Mouse (Mus musculus) R1 (cell line): ENCODE data around the gene Mettl16.

Source experiments
- DNase-seq: peaks from one replicate; pipeline ENCODE4 v3.0.0-alpha.2; 2018; ENCODE audit warnings: low read depth, low spot score

Gene Mettl16

GRCm38 (mm10) chr11:74831191-74831605, 60.6 kb downstream of the Mettl16 start:
- DNase-seq, result peak; percentile 52

GRCm38 (mm10) chr11:74831606-74832451, 61.2 kb downstream of the Mettl16 start:
- DNase-seq, result peak; percentile 98

- DNase-seq, result peak; percentile 83
These were observed 62.0 kb downstream of the Mettl16 start for GRCm38 (mm10) chr11:74832503-74833143.

- DNase-seq, result no peak
These were observed 63.1 kb downstream of the Mettl16 start for GRCm38 (mm10) chr11:74833536-74834358.

- DNase-seq, result no peak
These were observed 63.7 kb downstream of the Mettl16 start for GRCm38 (mm10) chr11:74834359-74834638.

GRCm38 (mm10) chr11:74834650-74835277, 64.1 kb downstream of the Mettl16 start:
- peak; percentile 69 for DNase-seq

GRCm38 (mm10) chr11:74835593-74836224, 65.1 kb downstream of the Mettl16 start:
- no peak for DNase-seq

GRCm38 (mm10) chr11:74836225-74837055, 65.8 kb downstream of the Mettl16 start:
- no peak for DNase-seq

- no peak for DNase-seq
These were observed 66.5 kb downstream of the Mettl16 start for GRCm38 (mm10) chr11:74837056-74837693.

- DNase-seq, result peak; percentile 94
These were observed 67.2 kb downstream of the Mettl16 start for GRCm38 (mm10) chr11:74837694-74838431.

GRCm38 (mm10) chr11:74838441-74838840, 67.8 kb downstream of the Mettl16 start:
- peak; percentile 92 for DNase-seq

GRCm38 (mm10) chr11:74838971-74839370, 68.3 kb downstream of the Mettl16 start:
- peak; percentile 78 for DNase-seq

GRCm38 (mm10) chr11:74839860-74840715, 69.5 kb downstream of the Mettl16 start:
- DNase-seq, result no peak

GRCm38 (mm10) chr11:74840739-74841138, 70.1 kb downstream of the Mettl16 start:
- DNase-seq, result no peak

- DNase-seq, result peak; percentile 49
These were observed 70.7 kb downstream of the Mettl16 start for GRCm38 (mm10) chr11:74841366-74841765.

GRCm38 (mm10) chr11:74842045-74842444, 71.4 kb downstream of the Mettl16 start:
- no peak for DNase-seq

- DNase-seq, result no peak
These were observed 72.2 kb downstream of the Mettl16 start for GRCm38 (mm10) chr11:74842656-74843434.

- peak; percentile 40 for DNase-seq
These were observed 72.7 kb downstream of the Mettl16 start for GRCm38 (mm10) chr11:74843435-74843714.
